Mouse (Mus musculus): Measurements from ENCODE around the gene Gmeb1.
"Not testable (repeated sequence)": the region's sequence is repeated elsewhere in the genome, so short reads cannot be mapped to it uniquely, and the experiment has no call there.

Gene Gmeb1

DNA sequence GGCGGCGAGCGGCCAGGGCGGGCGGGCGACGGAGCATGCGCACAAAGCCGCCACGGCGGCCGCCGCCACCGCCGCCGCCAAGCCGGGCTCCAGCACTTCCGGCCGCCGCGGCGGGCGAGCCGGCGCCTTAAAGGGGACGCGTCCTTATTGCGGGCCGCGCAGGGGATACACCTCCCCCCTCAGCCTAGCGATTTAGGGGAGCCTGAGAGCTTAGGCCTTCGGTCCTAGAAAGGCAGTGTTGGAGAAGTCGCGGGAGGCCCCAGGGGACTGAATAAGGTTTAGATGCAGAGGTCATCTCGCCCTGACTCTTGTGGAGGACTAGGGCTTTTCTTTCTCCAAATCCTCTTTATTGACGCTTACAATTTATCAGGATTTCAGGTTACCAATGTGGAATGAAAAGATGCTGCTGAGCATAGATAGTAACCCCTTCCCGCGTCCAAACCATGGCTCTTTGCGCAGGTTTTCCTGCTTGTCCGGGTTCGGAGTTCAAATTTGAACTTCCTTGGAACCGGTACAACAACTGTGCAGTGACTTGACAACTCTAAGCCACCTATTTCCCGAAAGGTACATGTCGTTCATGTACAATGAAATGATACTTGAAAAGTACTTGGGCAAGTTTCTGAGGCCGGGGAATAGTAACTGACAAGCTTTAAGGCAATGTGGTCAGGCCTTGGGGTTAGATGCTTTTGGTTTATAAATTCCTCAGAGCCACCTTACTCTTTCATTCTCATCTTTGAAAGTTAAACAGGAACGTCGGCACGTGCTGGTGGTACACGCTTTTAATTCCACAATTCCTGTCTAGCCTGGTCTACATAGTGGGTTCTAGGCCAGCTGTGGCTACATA is at the start of gene Gmeb1:
Gmeb1 (minus strand) TSS at position 89 of the 844 bp plus-strand sequence.
- no peak for DNase-seq (ENCODE audit: low read depth)

DNA sequence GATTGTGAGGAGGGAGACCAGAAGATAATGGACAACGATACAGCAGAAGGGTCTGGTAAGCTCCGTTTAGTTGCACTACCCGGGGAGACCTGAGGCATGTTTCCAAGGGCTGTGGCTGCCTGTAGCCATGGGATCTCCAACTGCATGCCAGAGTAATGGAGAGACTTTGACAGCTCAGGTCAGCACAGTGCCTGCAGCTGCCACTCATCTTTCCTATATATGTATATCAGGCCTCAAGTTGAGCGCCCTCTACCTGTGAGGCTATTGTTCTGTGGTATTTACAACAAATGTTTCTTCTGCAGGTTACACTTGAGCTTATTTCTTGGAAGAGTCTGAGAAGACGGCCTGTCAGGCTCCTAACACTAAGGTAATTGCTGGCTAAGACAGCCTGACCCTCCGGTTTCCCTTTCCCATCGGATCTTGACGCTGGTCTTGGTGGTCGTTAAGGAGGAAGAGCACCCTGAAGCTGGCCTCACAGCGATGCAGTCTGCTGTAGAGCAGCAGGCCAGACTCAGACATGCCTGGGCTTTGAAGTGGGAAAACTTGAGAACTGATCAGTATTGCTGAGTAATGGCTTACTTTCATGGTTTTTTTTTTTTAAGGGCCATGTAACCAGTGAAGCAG is 48.6 kb upstream of the Gmeb1 start:
- no peak for DNase-seq (ENCODE audit: low read depth)

DNA sequence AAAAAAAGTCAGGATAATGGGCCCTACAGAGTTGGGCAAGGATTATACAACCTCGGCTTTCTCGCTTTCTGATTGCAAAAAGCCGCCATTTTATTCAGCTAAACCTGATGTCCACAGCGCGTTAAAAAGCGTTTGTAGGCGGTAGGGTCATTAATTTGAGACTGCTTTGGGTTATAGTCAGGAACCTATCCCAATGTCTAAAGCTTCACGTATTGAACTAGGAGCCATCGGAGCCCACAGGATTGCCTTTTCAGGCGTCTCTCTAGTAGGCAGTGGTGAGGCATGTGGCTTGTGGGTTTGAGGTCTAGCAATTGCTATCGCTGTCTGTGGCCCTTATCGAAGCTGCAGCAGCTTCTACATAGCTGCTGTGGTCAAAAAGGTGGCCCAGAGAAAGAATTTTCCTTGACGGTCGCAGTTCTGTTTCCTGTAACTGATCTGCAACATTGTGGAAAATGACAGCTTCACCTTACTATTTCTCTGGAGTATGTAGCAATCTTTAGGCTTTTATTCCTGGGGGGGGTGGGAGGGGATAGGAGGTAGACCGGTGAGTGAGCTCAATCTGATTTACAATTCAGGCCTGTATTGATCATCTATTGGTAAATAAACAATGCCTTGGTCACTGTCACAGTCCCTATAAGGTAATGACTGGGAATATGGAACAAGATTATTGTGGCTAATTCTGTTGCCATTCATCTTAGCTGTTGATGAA is 47.9 kb upstream of the Gmeb1 start:
- DNase-seq (ENCODE audit: low read depth): no peak

DNA sequence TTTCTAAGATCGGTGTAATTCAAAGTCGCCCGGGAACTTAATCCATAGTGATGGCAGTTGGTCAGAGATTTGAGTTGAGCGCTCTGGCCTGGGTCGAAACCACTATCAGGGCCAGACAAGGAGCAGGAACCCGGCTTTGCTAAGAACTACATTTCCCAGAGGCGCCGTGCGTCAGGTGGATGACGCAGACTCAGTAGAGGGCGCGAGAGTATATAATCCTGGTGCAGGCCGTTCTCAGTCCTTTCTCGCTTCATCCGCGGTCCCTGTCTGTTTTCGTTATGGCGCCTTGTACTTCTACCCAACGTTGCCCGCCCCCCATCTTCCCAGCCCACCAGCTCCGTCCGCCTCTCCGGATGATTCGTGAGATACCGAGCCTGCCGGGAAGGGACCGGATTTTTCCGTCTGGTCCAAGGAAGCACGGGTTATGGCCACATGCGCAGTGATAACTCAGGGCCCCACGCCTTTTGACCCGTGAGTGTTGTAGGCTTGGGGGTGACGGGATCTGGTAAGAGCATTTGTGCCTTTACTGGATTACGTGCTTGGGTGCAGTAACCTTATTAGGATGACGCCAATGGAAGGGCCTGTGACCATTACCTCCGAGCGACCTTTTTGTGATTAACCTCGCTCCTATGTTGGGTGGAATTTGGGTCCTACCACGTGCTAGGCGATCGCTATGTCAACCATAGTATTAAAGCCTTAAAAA is 47.2 kb upstream of the Gmeb1 start:
- DNase-seq (ENCODE audit: low read depth): peak; percentile 84

DNA sequence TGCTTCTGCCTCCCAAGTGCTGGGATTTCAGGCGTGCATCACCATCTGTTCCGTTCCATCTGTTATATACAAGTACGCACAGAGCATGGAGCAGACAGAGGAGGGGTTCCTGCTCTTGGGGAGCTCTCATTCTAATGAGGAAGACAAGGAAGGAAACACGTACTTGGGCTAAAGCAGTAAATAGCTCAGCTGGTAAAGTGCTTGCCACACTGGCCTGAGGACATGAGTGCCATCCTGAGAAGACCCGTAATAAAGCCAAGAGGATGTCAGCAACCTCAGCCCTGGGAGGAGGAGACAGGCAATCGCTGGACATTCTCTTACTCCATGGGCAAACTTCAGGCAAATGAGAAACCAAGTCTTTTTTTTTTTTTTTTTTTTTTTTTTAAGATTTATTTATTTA is 44.6 kb upstream of the Gmeb1 start:
- no peak for DNase-seq (ENCODE audit: low read depth)

DNA sequence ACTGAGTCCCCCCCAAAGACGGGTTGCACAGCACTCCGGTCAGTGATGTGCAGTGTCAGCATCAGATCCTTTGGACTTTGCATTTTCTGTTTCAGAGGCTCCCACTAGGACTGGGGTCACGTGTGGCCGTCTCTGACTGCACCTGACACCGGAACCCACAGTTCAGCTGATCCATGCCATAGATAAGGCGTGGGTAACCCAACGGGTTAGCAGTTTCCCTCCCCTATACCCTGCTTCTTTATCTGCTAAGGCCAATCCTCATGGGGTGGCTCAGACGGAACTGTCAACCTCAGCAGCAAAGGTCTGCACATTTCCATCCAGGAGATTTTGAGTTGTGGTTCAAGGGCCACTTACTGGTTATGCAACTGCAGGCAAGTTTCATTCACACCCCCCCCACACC is 43.9 kb upstream of the Gmeb1 start:
- no peak for DNase-seq (ENCODE audit: low read depth)

DNA sequence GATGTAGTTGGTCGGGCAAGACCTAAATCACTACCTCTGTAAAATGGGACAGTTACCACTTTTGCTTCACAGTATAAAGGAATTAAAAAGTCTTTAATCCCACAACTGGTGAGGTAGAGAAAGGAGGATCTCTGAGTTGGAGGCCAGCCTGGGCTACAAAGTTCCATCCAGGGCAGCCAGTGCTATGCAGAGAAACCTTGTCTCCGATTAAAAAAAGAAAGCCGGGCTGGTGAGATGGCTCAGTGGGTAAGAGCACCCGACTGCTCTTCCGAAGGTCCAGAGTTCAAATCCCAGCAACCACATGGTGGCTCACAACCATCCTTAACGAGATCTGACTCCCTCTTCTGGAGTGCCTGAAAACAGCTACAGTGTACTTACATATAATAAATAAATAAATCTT is 42.1 kb upstream of the Gmeb1 start:
- not testable (repeated sequence) for DNase-seq (ENCODE audit: low read depth)

DNA sequence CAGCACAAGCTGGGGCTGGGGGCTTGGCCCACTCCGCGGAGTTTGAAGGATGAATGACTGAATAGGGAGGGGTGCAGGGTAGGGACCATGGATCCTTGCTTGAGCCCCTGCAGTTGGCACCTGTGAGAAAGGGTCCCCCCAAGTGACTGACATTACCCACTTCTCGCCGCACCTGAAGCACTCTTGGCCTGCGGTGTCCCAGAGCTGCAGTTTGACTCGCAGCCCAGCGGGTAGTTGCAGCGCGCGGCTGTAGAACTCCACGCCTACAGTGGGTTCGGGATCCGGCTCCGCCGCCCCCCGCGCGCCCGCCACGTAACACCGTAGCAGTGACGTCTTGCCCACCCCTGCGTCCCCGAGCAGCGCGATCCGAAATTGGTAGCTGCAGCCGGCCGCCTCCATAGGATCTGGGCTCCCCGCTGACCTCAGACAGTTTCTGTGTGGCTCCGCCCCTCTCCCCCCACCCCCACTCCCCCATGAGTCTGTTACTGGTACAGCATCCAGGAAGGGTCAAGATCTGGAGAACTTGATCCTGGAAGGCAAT is 41.6 kb upstream of the Gmeb1 start, which contains the start of gene Rab42:
Rab42 (minus strand) TSS at position 447 of the 541 bp plus-strand sequence.
- no peak for DNase-seq (ENCODE audit: low read depth)

DNA sequence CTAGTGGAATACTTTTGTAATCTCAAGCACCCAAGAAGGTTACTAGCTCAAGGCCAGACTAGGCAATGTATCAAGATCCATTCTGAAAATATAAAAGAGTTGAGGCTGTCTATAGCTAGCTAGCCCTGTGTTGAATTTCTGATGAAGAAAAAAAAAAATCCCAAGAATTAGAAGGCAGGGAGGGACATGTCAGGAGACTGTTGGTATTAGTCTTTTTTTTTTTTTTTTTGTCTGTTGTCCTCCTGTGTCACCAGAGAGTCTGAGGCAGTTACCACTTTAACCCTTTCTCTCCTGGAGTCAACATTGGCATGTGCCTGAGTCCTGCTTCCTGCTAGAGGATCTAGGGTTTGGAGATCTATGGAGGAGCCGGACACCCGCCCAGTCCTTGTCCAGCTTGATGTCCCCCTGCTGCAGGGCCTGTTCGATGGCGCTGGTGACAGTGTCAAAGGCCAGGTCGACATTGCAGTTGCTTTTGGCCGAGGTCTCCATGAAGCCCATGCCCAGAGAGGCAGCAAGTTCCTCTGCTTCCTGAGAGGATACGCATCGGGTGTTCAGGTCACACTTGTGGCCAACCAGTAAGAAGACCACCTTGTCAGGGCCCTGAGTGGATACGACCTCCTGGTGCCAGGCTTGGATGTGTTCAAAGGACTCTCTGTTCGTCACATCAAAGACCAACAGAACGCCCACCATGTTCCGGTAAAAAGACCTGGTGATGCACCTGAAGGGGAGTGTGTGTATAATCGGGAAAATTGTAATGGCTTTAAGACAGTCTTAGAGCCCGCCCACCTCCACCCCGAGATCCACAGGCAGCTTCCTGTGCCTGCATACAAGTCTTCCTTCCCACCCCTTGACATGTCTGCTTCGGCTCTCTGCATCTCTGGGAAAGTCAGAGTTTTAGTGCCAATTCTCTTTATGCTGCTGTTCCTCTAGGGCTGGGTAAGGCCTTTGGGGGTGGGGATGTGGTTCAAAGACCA is 40.9 kb upstream of the Gmeb1 start:
- DNase-seq (ENCODE audit: low read depth): no peak

DNA sequence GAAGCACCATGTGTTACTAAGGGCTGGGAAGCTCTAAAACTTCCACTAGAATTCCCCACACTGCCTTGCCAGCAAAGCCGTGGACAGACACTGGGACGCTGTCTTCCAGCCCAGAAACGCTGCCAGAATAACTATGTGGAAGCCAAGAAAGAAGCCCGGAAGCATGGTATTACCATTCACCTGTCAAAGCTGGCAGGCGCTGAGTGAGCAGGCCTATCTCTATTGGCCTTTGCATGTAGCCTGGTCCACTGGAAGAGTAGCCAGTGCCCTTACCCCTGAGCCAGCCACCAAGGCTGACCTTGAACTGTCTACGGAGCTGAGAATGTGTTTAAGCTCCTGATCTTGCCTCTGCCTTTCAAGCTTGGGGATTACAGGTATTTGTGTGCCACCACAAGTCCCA is 40.1 kb upstream of the Gmeb1 start:
- DNase-seq (ENCODE audit: low read depth): no peak

DNA sequence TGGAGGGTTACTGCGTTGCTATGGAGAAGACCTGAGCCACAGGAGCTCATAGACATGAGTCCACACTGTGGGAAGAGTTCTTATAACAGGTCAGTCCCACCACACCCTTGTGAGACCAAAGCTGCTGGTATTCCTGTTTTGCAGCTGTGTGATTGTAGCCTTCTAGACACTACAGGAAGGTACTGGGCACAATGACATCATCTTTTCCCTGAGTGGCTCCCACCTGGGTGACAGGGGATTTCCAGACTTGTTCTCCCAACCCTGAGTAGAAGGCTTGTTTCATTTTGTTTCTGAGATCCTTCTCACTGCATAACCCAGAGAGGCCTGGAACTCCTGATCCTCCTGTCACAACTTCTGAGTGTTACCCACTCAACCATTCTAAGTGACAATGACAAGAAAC is 38.4 kb upstream of the Gmeb1 start:
- DNase-seq (ENCODE audit: low read depth): no peak

DNA sequence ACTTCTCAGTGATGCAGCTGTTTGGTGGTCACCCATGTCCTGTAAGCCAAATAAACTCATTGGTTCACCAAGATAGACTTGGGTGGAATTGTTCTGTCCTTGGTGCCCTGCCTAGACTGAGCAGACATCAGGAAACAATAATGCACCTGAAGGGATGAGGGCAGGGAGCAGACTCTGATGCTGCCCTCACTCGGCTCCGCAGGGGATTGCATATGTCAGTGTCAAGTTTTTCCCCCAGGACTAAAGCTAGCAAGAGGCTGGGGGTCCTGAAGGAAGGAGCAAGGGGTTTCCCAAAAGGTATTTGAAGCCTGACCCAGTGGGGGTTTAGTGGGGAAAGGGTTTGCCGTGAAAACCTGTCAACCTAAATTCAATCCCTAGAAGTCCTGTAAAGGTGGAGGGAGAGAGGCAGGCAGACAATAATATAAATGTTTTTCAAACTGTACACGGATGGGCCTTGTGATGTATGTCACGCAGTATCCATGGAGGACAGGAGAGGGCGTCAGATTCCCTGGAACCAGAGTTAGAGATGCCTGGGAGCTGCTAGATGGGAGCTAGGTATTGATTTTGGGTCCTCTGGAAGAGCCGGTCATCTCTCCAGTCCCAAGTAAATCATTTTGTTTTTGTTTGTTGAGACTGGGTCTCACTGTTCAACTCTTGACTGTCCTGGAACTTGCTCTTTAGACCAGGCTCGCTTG is 34.4 kb upstream of the Gmeb1 start:
- DNase-seq (ENCODE audit: low read depth): no peak

DNA sequence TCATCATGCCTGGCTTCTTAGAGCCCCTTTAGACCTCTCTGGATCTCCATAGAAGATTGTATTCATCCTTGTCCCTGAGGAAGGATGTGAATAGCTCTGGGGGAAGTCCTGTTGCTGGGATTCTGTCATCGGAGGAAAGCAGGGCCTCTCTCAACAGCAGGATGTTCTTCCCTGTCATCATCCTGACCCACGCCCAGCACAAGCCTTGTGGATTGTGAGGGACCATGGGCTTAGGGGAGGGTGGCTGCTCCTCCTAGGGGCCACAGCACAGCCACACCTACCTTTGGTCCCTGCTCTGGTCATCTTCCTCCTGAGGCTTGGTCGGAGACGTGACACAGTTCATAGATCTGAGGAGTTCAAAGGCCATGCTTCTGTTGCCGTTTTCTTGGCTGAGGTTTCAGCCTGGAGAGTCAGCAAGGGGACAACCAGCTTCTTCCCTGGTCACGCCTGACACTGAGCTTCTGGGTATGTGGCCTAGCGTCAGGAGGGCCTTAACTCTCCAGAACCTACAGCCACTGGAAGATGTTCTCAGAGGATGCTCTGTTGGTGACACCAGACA is 32.4 kb upstream of the Gmeb1 start:
- no peak for DNase-seq (ENCODE audit: low read depth)

DNA sequence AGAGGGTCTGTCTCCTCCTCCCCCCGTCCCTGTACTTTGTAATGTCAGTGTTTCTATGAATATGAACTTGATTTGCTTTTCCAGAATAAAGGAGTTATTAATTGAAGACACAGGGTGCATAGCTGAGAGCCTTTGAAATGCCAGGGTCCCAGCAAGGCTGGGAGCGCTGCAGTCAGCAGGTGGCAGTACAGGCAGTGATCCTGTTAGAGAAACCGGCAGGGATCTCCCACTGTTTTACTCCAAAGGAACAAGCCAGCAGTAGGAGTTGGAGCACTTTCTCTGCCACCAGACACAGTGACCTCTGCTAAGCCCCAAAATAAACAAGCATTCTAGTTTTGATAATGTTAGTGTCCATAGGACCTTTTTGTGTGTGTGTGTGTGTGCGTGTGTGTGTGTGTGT is 31.6 kb upstream of the Gmeb1 start:
- DNase-seq (ENCODE audit: low read depth): no peak

DNA sequence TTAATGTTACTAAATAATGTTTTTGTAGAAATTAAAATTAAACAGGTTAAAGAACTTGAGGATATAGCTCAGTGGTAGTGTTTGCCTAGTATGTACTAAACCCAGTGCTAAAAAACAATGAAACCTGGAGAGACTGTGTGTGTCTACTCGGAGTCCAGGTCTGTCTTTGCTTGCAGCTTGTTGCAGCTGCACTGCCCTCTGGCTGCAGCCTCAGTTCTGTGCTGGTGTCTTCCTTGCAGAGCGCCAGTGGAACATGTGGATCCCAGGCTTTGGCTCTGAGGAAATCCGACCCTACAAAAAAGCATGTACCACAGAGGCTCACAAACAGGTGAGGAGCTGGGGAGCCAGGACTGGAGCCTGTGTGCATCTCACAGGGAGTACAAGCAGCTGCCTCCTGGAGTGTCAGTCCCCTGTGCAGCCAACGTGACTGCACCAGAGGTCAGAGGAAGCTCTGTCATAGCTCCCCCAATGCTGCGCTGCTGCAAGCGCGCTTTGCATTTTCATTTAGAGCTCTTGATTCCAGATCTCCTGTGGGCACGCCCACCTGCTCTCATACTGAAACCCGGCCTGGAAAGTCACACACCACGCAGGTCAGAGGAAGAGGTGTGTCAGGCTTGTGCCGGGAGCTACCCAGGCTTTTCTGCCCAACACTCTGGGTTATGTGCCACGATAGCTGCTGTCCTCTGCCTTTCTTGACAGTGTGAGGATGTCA is 30.4 kb upstream of the Gmeb1 start:
- DNase-seq (ENCODE audit: low read depth): no peak

DNA sequence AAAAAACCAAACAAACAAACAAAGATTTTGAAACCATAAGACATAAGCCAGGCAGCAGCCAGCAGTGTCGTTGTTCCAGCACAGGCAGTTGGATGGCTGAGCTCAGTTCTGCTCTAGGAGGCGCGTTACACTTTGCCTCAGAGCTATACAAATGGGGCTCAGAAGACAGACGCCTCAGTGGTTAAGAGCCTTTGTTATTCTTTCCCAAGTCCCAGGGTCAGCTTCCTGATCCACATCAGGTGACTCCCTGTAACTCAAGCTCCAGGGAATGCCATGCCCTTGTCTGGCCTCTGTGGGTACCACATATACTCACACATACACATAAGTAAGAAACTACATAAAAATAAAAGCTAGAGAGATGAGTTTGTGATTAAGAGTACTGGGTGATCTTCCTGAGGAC is 29.7 kb upstream of the Gmeb1 start:
- no peak for DNase-seq (ENCODE audit: low read depth)

DNA sequence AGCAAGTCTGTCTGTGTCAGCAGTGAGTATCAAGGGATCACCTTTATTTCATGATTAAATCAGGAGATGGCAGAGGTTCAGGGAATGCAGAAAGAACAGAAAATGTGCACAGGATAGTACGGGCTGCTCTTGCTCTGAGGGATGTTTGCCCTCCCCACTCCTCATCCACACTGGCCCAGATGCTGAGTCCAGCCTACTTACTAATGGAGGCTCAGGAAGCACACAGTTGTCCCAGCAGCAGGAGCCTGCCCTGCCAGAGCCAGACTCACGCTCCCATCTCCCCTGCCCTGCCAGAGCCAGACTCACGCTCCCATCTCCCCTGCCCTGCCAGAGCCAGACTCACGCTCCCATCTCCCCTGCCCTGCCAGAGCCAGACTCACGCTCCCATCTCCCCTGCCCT is 27.4 kb upstream of the Gmeb1 start:
- DNase-seq (ENCODE audit: low read depth): not testable (repeated sequence)

DNA sequence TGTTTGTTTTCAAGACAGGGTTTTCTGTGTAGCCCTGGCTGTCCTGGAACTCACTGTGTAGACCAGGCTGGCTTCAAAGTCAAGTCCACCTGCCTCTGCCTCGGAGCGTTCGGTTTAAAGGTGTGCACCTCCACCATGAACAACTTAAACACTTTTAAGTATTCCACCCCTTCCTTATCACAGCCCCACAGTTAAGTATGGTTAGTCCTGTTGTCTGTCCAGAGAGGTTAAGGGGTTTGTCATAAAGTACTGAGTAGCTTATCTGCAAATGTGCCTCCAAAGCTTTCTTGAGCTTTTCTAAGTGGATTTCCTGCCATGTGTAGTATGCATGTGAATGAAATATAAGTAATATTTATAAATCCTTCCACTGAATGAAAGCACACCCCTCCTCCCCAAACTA is 14.5 kb upstream of the Gmeb1 start:
- no peak for DNase-seq (ENCODE audit: low read depth)

DNA sequence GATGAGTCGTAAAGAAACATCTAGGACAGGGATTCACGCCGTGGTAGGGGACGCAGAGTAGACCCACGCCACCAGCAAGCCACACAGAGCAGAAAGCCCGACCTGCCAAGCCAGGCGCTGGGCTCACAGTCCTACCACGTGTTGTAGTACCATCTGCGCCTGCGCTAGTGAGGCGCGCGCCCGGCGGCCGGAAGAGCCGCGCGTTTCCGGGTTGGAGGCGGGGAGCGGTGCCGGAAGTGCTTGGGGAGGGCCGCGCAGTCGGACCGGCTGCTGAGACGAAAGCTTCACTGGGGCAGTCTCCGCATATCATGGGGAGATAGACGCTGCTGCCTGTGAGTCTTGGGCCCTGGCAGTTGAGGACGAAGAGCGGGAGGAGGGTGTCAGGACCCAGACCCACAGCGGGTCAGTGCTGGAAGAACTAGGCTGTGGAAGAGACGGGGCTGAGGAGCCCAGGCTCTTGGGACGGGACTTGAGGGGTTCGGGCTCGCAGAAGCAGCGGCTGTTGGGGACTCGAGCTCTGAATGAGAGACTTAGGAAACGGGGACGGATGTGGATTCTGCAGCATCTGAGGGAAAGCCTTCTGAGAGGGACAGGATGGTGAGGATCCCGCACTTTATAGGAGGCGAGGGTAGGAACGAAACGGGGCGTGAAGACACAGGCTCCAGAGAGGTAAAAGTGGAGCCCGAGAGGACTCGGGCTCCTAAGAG is 12.9 kb upstream of the Gmeb1 start, which contains the start of gene Taf12:
Taf12 (plus strand) TSS at position 220 of the 707 bp plus-strand sequence.
- peak; percentile 88 for DNase-seq (ENCODE audit: low read depth)
